Mouse (Mus musculus): ENCODE results near the gene Arap2.
"Not testable (repeated sequence)": the region's sequence is repeated elsewhere in the genome, so short reads cannot be mapped to it uniquely, and the experiment has no call there.

Gene Arap2

DNA sequence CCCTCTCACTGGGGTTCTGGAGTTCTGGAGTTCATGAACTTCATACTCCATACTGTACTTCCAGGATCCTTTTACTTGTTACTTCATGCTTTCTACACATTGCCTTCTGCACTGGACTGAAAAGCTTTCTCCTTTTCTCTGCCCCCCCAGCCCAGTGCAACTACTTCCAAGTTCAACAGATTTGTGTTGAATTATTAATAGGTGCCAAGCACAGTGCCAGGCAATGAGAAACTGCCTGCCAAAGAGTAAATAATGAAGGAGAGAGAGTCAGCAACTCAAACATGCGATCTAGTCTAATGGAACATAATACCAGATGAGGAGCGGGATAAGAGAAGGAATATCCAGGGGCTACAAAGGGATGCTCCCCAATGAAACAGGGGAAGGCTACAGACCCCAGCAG, 17.8 kb downstream of the Arap2 start:
- in situ Hi-C loops (cut with MboI; ENCODE audit: unreplicated experiment in 2 of 2): no loop called here

DNA sequence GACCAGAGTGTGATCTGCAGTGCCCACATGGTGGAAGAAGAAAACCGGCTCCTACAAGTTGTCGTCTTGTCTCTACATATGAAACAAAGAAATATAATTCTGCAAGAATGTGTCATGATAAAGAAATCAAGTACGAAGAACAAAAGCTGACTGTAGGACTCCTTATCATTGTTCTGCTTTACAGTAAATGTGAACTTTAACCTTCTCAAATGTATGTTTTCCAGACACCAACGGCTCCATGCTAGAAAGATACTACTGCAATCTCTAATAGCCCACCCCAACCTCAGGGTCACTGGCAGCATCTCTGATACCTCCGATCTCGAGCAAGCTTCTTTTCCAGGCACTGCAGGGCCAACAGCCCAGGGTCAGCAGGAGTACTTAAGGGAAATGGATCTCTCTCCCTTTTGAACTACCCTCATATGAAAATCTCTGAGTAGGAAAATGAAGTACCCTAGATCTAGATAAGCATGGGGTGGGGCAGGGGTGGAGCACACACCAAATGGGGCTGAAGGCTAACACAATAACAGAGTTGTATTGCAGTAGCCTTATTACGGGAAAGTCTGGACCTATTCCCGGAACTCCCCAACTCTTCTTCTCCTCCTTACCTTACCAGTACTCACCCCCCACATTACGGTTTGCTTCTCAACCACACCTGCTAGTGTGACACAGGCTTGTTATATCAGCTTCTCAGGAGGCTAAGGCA, 22.6 kb downstream of the Arap2 start:
- in situ Hi-C loops (cut with MboI; ENCODE audit: unreplicated experiment in 2 of 2): no loop called here

DNA sequence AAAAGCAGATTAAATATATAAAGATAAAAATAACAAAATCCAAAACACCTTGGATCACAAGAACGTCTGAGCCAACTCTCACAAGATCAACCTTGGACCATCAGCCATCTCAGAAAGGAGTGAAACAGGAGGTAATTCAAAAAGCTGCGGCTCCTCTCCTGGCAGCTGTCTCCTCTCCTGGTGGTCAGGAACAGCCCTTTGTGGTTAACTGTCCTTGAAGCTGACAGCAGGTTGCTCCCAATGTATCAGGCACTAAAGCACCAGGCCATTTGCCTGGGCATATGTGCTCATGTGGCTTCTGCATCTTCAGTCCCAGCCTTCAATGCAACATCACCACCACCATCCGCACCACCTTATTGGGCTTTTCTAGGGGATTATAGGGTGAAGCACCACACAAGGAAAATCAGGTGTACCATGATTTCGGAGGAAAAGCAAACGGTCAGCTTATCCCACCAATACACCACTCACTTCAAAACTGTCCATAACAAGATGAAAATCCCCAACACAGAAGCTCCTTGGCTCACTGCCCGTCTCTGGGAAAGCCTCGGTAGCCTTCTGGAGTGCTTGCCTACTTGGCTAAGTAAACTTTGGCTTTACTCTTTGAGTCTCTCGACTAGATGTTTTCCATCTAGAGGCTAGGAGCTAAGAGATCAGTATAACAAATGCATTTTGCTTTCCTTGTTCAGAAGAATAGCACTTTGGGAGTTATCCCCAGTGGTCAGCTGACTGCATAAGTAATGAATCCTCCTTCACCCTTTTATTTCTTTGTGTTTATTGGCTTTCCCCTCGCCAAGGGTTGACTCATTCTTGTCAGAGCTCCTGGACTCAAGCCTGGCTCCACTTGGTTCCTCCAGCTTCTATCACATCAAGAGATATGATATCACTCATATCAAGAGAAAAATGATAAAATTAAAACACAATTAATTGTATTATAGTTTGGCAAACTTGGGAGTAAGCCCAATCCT, 26.2 kb downstream of the Arap2 start:
- in situ Hi-C loops (cut with MboI; ENCODE audit: unreplicated experiment in 2 of 2): no loop called here

DNA sequence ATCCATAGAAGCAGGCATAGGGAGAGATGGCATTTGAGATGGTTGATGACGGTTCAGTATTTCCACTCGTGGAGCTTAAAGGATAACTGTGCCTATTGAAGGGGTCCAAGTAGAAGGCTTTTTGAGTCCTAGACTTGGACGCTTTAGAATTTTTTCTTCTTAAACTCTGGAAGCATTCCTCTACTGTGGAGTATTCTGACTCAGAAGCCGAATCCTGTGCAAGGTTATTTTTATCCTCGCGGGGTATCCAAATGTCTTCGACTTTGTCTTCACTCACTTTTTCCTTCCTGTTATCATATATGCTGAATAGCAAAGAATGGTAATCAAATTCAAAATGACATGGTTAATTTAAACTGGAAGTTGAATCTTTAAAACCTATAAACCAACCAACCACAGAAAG, 35.4 kb downstream of the Arap2 start:
- in situ Hi-C loops (cut with MboI; ENCODE audit: unreplicated experiment in 2 of 2): not testable (repeated sequence)

DNA sequence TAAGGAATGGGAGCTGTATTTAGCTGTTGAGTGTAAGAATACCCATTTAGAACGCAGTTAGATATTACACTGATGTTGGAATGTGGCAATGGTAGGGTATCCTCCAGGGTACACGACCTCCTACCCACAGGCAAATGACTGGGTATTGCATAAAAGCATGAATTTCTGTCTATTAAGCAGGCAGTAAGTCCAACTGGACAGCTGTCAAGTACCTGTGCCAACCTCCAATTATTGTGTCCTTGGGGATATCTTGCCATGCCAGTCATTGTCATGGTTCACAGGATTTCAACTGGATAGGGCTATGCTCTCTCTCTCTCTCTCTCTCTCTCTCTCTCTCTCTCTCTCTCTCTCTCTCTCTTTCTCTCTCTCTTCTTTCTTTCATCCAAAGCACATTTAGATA, 40.4 kb downstream of the Arap2 start:
- in situ Hi-C loops (cut with MboI; ENCODE audit: unreplicated experiment in 2 of 2): no loop called here

DNA sequence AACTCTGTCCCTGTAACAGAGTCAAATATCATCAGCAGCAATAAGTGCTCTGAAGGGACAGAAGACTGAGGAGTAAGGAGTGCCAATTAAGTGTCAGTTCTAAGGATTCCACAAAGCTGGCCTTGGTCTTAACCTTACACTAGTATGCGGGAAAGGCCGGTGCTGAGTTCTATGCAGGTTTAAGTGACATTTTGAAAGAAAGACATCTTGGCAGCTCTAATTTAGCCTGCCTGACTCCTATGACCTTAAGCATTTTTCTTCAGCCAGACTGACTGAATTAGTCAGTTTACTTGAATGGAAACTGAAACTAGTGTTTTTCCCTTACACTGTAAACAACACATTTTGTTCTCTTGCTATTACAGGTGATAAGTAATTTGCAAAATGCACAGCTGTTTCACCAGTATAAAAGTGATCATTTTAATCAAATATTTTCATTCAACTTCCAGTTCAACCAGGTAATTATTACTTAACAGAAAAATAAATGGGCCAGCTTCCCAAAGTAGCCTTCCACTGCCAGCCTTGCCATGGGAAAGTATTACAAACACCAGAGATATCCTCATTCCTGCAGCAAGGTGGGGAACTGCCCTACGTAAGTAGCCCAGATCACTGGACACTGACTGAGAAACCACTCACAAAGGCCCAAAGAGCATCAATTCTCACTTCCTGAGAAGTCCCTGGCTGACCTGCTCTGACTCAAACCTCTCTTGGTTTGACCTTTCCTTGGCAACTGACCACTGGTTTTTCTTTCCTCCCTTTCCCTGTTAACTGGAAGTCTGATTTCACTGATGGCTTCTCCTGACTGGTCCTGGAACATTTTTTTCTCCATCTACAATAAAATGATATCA, 42.5 kb downstream of the Arap2 start:
- in situ Hi-C loops (cut with MboI; ENCODE audit: unreplicated experiment in 2 of 2): no loop called here

DNA sequence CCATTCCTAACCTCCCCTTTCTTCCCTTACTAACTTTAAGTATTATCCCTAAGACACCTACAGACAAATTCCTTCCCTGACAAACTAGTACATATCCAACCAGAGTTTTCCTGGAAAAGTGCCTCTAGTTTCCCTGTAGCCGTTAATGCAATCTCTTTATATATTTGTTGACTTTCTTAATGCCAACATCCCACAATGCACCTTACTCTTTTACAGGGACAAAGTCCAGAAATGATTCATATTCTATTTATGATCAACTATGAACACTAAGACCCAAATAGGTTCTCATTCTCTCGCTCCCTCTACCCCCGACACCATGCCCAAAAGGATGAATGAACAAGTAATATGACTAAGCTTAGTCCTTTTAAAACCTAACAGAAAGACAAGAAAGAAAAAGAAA, 49.5 kb downstream of the Arap2 start:
- in situ Hi-C loops (cut with MboI; ENCODE audit: unreplicated experiment in 2 of 2): no loop called here

DNA sequence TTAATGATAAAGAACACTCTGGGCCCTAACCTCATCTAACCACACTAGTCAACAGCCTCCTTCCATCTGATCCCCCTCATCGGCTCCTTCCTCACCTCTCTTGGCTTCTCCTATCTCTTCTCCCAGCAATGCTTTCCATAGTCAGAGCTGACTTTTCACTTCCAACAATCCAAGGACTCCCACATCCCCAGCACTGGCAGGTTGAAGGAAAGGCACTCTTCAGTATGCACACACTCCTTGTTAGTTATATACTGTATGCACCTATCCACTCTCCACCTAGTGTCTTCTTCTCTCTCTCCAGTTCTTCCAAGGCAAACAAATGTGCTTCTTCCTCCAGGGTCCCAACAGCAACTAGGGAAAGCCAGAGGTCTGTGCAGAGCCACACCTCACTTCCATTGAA, 50.0 kb downstream of the Arap2 start:
- in situ Hi-C loops (cut with MboI; ENCODE audit: unreplicated experiment in 2 of 2): no loop called here

DNA sequence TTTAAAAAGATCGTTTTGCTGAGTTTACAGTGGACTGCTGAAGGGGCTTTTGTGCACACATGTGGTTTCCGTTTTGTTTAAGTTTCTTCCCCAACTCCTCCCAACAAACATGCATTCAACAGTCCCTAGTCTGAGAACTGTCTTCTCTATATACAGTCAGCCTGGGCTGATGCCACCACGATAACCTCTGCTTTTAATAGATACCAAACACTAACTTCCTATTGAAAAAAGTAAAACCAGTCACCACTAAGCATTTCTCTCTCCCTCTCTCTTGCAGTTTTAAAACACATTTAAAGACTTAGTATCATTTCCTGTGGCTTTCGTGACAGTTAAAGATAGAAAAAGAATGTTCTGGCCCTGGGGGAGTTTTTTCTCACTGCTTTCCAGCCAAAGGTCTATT, 50.5 kb downstream of the Arap2 start:
- in situ Hi-C loops (cut with MboI; ENCODE audit: unreplicated experiment in 2 of 2): no loop called here

DNA sequence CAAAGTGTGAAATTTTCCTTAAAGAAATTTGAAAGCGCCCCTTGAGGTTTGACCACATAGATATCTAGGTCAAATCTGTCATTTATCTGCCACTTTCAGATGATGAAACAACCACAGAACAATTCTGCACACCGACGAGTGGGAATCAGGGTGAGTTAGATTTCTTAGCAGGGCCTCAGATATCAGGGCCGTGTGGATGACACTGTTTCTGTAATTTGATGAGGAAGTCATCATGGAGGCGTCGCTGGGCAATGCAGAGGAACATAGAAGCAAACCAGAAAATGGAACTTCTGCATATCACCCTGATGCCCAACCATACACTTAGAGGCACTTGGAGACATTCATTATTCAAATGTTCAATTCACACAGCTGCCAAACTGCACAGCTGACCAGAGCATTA, 55.0 kb downstream of the Arap2 start:
- in situ Hi-C loops (cut with MboI; ENCODE audit: unreplicated experiment in 2 of 2): no loop called here

DNA sequence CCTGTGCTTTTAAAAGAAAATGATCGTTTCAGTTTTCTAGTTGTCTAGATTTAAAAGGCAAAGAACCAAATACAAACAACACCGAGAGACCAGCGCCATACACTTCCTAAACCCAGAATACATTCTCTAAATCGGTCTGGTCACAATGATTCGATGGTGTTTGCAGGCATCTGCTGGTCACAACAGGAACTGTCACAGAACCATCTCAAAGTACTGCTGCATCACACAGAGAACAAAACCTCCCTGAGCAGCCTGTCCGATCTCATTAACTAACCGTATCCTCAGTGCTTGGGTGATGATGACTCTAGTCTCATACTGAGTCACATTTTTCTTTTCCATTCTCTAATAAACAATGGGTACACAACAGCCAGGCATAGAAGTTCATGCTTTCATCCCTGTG, 59.1 kb downstream of the Arap2 start:
- in situ Hi-C loops (cut with MboI; ENCODE audit: unreplicated experiment in 2 of 2): no loop called here

DNA sequence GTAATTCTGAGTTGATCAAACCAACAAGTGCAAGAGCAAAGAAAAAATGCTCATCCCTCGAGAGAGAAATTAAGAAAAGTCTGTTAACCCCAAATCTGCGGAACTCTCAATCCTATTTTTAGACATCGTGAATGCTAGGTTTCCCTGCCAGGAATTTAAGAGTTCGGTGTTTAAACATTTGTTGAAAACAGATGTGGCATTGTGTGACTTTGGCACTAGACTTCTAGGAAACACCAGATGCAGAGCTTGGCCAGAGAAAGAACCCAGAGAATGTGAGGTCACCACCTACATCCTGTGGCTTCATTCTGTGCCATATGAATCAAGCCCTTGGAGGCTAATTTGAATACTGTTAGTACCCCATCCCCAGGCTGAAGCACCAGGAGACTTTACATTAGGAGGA, 76.0 kb downstream of the Arap2 start:
- in situ Hi-C loops (cut with MboI; ENCODE audit: unreplicated experiment in 2 of 2): no loop called here

DNA sequence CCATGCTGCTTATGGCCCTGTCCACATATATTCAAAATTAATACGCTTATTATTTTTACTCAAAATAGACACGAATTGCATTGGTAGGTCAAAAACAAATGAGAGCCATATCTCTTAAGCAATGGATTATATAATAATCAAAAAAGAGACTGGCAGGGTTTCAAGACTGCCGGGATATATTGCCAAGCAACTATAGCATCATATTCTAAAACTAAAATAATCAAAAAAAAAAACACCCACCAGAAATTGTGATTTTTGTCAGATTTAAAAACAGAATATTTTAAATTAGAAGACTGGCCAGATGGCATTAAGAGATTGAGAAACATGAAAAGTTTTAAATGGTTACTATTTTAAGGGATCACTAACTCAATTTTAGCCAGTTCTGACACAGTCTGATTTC, 82.2 kb downstream of the Arap2 start:
- in situ Hi-C loops (cut with MboI; ENCODE audit: unreplicated experiment in 2 of 2): no loop called here

DNA sequence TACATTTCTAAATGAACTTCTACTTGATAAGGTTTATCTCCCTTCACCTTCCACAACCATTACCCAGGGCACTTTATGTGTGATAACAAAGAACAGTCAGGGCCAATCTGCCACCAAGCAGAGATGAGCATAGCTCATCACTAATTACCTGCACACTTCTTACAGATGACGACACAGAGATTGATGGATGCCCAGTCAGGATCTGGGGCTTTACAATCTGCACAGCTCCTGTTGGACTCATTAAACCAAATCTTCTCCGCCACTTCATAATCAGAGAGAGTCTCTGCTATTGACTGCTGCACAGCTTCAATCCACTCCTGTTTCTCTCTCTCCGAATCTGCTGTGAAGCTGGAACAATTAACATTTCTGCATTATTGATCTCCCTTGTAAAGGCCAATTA, 82.8 kb downstream of the Arap2 start:
- in situ Hi-C loops (cut with MboI; ENCODE audit: unreplicated experiment in 2 of 2): no loop called here

DNA sequence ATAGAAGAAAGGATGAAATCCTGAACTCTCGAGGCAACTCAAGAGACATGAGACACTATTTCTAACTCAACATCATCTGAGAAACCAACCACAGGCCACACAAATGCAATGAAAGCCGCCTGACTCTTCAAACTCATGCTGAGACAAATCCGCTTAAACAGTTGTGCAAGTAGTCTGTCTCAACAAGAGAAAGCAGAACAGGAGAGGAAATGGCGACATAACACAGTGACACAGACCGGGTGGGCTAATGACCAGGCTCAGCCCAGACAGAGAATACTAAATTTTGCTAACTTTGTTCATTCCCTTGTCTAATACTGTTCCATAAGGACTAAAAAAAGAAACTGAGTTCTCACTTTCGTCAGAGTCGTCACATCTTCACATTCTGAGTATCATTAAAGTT, 88.6 kb downstream of the Arap2 start:
- in situ Hi-C loops (cut with MboI; ENCODE audit: unreplicated experiment in 2 of 2): no loop called here

DNA sequence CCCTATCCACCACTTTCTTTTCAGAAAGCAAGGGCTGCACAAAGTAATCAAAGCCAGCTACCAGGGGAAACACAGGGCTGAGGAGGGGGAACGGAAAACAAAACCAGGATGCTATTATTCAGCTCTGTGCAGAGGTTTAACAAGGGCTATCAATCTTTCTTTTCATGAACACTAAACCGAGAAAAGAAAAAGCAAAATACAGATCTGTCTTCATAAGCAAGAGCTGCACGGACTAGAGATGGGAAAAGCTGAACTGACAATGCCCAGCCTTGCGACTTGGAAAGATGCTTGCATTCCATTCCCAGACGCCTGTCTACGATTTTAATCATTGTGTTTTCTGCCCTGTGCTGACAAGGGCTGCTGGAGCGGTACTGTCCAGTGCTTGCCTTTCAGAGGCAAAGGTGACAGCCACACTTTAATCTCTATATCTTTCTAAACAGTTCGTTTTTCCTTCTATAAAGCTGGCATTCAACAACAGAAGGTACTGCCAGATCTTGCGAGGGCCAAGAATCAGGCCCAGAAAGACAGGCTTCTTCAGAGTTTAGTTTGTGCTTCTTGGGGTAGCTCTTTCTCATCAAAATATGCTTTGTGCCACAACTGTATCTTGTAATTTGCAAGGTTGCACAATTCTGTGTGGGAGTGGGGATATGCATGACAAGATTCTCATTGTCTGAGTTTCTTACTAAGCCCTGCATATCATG, 93.1 kb downstream of the Arap2 start:
- in situ Hi-C loops (cut with MboI; ENCODE audit: unreplicated experiment in 2 of 2): no loop called here

DNA sequence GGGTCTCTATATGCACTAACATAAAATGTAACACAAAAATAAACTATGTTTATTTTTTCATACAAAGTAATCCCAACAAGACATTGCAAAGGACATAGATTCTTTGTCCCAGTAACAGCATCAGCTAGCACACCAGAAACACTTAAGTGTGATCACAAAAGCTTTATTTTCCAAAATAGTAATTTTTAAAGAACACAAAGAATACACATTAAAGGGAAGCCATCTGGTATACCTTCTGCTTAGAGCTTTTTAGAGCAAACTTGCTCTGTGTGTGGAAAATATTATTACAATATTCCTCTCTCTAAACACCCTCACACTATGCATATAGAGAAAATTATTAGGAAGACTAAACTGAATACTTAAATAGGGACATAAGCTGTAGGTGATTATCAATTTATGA, 100.6 kb downstream of the Arap2 start:
- in situ Hi-C loops (cut with MboI; ENCODE audit: unreplicated experiment in 2 of 2): no loop called here

DNA sequence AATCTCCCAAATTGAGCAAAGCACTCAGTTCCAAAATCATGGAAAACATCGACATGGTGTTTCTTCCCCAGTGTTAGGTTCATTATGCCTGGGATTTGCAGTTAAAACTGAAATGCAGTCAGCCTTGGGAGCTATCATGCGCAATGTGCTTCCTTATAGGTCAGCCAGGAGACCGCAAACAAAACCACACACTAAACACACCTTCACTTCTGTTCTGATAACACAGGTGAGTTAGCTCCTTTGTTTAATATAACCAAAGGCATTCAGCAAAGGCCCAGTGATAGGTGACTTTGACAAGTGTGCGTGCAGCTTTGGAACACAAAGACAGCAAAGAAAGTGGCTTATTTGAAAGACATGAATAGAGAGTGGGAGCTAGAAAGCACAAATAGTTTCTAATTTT, 101.1 kb downstream of the Arap2 start:
- in situ Hi-C loops (cut with MboI; ENCODE audit: unreplicated experiment in 2 of 2): no loop called here

DNA sequence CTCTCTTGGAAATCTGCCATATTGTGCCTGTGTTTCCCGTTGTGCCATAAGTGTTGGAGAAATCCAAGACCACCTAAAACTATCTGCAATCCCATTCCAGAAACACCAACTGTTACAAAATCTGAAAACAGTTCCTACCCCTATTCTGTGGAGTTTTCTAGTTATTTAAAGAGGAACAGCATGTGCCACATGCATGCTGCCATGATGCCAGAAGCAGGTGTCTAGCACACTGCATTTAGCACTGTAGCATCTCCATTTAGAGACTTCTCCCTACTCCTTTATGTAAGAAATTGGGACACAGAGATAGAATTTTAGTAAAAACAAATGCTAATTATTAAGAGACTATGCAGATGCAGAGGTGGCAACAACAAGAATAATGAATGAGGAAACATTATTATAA, 102.8 kb downstream of the Arap2 start:
- in situ Hi-C loops (cut with MboI; ENCODE audit: unreplicated experiment in 2 of 2): no loop called here

DNA sequence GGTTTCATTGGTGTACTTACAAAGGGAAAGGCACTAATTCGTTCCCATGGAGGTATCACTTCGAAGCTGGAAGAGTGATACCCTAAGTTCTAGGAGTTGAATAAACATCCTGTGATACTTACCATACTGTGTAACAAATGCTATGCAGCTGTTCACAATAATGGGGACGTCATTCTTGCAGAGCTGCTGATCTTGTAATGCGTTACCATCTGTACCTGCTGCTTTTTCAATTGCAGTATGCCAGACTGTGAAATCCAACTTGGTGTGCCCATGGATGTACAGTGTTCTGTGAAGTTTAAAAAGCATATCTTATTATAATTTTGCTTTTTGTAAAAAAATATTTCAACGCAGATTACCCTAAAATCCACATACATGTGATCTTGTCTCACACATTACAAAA, 112.0 kb downstream of the Arap2 start:
- in situ Hi-C loops (cut with MboI; ENCODE audit: unreplicated experiment in 2 of 2): no loop called here

DNA sequence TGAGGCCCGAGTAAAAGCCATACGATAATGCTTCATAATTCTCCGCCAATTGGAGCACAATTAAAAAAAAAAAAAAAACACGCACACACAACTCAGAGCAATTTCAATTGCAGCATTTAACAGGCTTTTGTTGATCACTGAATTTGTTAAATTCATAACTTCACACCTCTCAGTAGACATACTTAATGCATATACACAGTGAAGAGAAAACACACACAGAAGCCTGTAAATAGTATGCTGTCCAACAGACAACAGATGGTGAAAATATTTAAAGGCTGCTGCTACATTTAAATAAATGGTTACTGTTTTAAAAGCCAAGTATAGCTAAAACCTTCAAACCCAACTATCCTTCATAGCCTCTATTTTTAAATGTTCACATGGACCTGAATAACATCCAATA, 123.6 kb downstream of the Arap2 start:
- in situ Hi-C loops (cut with MboI; ENCODE audit: unreplicated experiment in 2 of 2): no loop called here
